Mouse (Mus musculus) forebrain, embryonic 15.5 days (tissue): ENCODE results near the gene Slc26a1. TPM values are rescaled to one million over a fixed set of nuclear protein-coding genes. Genes with fewer than 3 reads are reported as not detected.

Source experiments
- ATAC-seq: fragments of 200-750 bp; cut with Nextera tagmentation; replicated peaks from 2 replicates; pipeline ENCODE4 v1.8.0; 2017; ENCODE audit warnings: mild to moderate bottlenecking, moderate TSS enrichment, moderate library complexity
- H3K27ac ChIP-seq: fragments of 300-500 bp; sonication (generic); replicated peaks from 2 replicates; pipeline ENCODE4 v1.5.1; 2015; ENCODE audit warnings: mild to moderate bottlenecking, inconsistent platforms
- H3K27me3 ChIP-seq: fragments of 300-500 bp; sonication (generic); 2 replicates; pipeline ENCODE4 v1.6.1; 2015; ENCODE audit warnings: inconsistent platforms
- H3K36me3 ChIP-seq: fragments of 300-500 bp; sonication (generic); 2 replicates; pipeline ENCODE4 v1.6.1; 2015; ENCODE audit warnings: mild to moderate bottlenecking, inconsistent platforms
- H3K4me1 ChIP-seq: fragments of 300-500 bp; sonication (generic); 2 replicates; pipeline ENCODE4 v1.6.1; 2015; ENCODE audit warnings: inconsistent platforms
- H3K4me2 ChIP-seq: fragments of 300-500 bp; sonication (generic); replicated peaks from 2 replicates; pipeline ENCODE4 v1.6.1; 2015; ENCODE audit warnings: mild to moderate bottlenecking, inconsistent platforms
- H3K4me3 ChIP-seq: fragments of 300-500 bp; sonication (generic); 2 replicates; pipeline ENCODE4 v1.5.1; 2015; ENCODE audit warnings: mild to moderate bottlenecking, inconsistent platforms
- H3K9ac ChIP-seq: fragments of 300-500 bp; sonication (generic); replicated peaks from 2 replicates; pipeline ENCODE4 v1.6.1; 2015; ENCODE audit warnings: mild to moderate bottlenecking, inconsistent platforms
- H3K9me3 ChIP-seq: fragments of 300-500 bp; sonication (generic); 2 replicates; pipeline ENCODE4 v1.6.1; 2016; ENCODE audit warnings: inconsistent platforms
- WGBS: fragments of 180-500 bp; shearing (Covaris S2); methylation state at CpG from one replicate; pipeline ENCODE4 v1.1.7; 2015; ENCODE audit warnings: mixed read lengths; 5-methylcytosine and 5-hydroxymethylcytosine counted together
- polyA plus RNA-seq: library from polyadenylated mRNA; unstranded; fragments of >200 nt; fragmentation: Nextera tagmentation; extraction: Ambion mirVana; gene quantifications from 2 replicates; pipeline ENCODE4 v1.2.1, GENCODE M21; 2015

Slc26a1 gene
- polyA plus RNA-seq, result 1.8 and 1.9 TPM in 2 replicates

DNA sequence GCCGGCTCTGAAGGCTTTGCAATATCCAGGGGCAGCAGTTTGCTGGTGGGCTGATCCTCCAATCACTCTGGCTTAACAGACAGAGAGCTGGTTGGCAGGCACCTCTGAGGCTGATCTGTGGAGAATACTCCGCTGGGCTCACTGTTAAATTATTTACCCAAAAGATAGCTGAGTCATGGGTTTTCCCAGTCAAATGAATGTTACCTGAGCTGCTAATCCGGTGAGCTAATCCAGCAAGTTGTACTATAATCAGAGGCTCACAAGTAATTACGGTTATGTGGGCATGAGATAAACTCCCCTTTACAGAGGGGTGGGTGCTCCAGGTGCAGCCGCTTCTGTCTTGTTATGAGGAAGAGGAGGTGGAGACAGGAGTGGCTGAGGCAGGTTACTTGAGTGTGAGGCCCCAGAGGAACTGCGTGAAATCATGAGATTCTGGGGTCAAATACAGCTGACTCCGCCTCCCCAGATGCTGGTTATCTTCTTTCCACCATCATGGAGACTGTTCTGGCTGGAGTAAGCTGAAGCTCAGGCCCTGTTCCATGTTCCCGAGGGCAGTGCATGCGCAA is at the start of gene Slc26a1:
Gene Slc26a1 (minus strand): TSS at position 319 of the 566 bp plus-strand sequence.
- H3K9me3 ChIP-seq, result no peaks in the 10 kb centered on the region
- H3K9ac ChIP-seq, result no peak within 1 kb of the TSS
- 83% methylated on average over 9 of the region's 9 CpGs for WGBS
- peaks cover 11% of the 10 kb centered on the region; the same call in 1 of the 2 replicates for H3K36me3 ChIP-seq
- H3K27ac ChIP-seq, result no peak within 1 kb of the TSS
- H3K4me2 ChIP-seq, result no peak within 1 kb of the TSS
- H3K4me3 ChIP-seq, result no peak within 1 kb of the TSS
- no peaks in the 10 kb centered on the region for H3K27me3 ChIP-seq
- peaks cover 17% of the 10 kb centered on the region for H3K4me1 ChIP-seq
- ATAC-seq, result no peak

GRCm38 (mm10) chr5:108724006-108724405 is 48.6 kb upstream of the Slc26a1 start:
- Histone ChIP-seq H3K27ac (no peak overlapping the region), H3K27me3 (no peaks in the 10 kb centered on the region), H3K4me2 (no peak overlapping the region), H3K9me3 (no peaks in the 10 kb centered on the region), H3K36me3 (no peaks in the 10 kb centered on the region), H3K9ac (no peak overlapping the region), H3K4me3 (no peak overlapping the region), H3K4me1 (no peaks in the 10 kb centered on the region)
- 71% methylated on average over 2 of the region's 2 CpGs for WGBS
- no peak for ATAC-seq

DNA sequence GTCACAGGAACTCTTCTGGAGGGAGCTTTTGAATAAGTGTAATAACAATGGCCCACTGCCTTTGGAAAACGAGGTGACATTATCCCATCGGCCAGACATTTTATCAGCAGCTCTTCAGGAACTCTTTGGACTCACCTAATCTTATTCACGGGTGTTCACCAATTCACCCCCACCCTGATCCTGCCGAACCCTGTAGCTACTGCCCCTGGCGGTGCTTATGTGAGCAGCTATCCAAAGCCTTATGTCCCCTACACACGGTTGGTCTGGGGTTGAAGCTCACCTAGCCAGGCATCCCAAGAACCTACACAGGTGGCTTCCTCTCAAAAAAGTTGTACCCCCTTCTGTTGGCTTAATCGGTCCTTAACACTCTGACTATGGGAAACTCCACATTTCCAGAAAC is 44.4 kb upstream of the Slc26a1 start:
- 68% methylated on average over 7 of the region's 7 CpGs for WGBS
- H3K27me3 ChIP-seq, result no peaks in the 10 kb centered on the region
- H3K9ac ChIP-seq, result no peak overlapping the region
- H3K4me1 ChIP-seq, result no peaks in the 10 kb centered on the region
- no peak for ATAC-seq
- H3K27ac ChIP-seq, result no peak overlapping the region
- no peaks in the 10 kb centered on the region for H3K9me3 ChIP-seq
- H3K36me3 ChIP-seq, result no peaks in the 10 kb centered on the region
- H3K4me3 ChIP-seq, result no peak overlapping the region
- H3K4me2 ChIP-seq, result no peak overlapping the region

- 32% methylated on average over 4 of the region's 4 CpGs for WGBS
- Histone ChIP-seq H3K36me3 (no peaks in the 10 kb centered on the region), H3K9me3 (no peaks in the 10 kb centered on the region), H3K27ac (no peak overlapping the region), H3K4me2 (no peak overlapping the region), H3K4me1 (peaks cover 6% of the 10 kb centered on the region; the same call in 1 of the 2 replicates), H3K27me3 (no peaks in the 10 kb centered on the region), H3K9ac (no peak overlapping the region), H3K4me3 (no peak overlapping the region)
- ATAC-seq, result no peak
Observed at GRCm38 (mm10) chr5:108718051-108718450, 42.7 kb upstream of the Slc26a1 start.

DNA sequence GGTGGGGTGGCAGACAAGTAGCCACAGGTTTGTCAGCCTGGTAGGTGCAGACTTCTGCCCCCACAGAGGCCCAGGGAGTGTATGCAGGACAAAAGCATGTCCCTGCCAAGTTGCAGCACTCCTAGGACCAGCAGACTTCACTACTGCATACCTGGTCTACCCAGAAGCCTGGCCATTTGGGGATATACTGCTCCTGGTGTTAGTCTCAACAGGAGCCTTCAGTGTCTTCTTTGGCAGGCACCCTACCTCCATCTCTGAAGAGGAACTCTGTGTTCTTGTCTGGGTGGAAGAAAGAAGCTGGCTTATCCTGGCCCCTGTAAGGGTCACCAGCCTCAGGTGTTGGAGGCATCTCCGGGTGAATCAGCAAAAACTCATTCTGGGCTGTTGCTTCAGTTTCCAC is 40.6 kb upstream of the Slc26a1 start:
- H3K36me3 ChIP-seq, result no peaks in the 10 kb centered on the region
- no peaks in the 10 kb centered on the region for H3K9me3 ChIP-seq
- no peaks in the 10 kb centered on the region for H3K27me3 ChIP-seq
- H3K4me2 ChIP-seq, result no peak overlapping the region
- no peak overlapping the region for H3K4me3 ChIP-seq
- no peak overlapping the region for H3K27ac ChIP-seq
- ATAC-seq, result no peak
- WGBS, result 93% methylated on average over 1 of the region's 1 CpGs
- H3K4me1 ChIP-seq, result peaks cover 6% of the 10 kb centered on the region; the same call in 1 of the 2 replicates
- no peak overlapping the region for H3K9ac ChIP-seq

DNA sequence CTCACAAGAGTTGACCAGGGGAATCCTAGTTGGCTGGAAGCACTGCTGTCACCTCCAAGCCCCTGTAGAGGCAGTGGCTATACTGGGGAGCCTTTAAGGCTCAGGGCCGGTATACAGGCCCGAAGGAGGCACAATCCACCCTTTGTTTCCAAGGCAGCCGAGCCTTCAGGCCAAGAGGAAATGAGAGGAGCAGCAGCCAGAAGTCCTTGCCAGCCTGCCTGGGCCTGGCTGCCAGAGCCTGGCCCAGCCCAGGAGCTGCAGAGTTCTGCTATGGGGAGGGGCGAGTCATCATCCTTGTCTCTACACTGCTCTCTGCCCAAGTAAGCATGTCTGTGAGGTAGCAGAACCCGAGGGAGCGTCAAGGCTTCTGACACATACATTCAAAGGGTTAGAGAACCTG is 38.8 kb upstream of the Slc26a1 start:
- Histone ChIP-seq H3K36me3 (no peaks in the 10 kb centered on the region), H3K4me1 (peaks cover 6% of the 10 kb centered on the region; the same call in 1 of the 2 replicates), H3K27ac (no peak overlapping the region), H3K4me3 (no peak overlapping the region), H3K4me2 (no peak overlapping the region), H3K9ac (no peak overlapping the region), H3K27me3 (no peaks in the 10 kb centered on the region), H3K9me3 (no peaks in the 10 kb centered on the region)
- peak; percentile 76 for ATAC-seq
- WGBS, result 49% methylated on average over 6 of the region's 6 CpGs

GRCm38 (mm10) chr5:108713691-108714090 is 38.3 kb upstream of the Slc26a1 start:
- Histone ChIP-seq H3K27ac (no peak overlapping the region), H3K4me2 (no peak overlapping the region), H3K4me3 (no peak overlapping the region), H3K9ac (no peak overlapping the region), H3K36me3 (no peaks in the 10 kb centered on the region), H3K27me3 (no peaks in the 10 kb centered on the region), H3K4me1 (peaks cover 6% of the 10 kb centered on the region; the same call in 1 of the 2 replicates), H3K9me3 (no peaks in the 10 kb centered on the region)
- no peak for ATAC-seq

GRCm38 (mm10) chr5:108713096-108713495 is 37.7 kb upstream of the Slc26a1 start:
- Histone ChIP-seq H3K9ac (no peak overlapping the region), H3K9me3 (no peaks in the 10 kb centered on the region), H3K4me2 (no peak overlapping the region), H3K27me3 (no peaks in the 10 kb centered on the region), H3K4me3 (no peak overlapping the region), H3K36me3 (no peaks in the 10 kb centered on the region), H3K27ac (no peak overlapping the region), H3K4me1 (peaks cover 6% of the 10 kb centered on the region; the same call in 1 of the 2 replicates)
- 90% methylated on average over 2 of the region's 2 CpGs for whole genome bisulfite sequencing
- no peak for ATAC-seq

- no peaks in the 10 kb centered on the region for H3K9me3 ChIP-seq
- H3K4me3 ChIP-seq, result no peak overlapping the region
- no peaks in the 10 kb centered on the region for H3K27me3 ChIP-seq
- peaks cover 6% of the 10 kb centered on the region; the same call in 1 of the 2 replicates for H3K4me1 ChIP-seq
- H3K9ac ChIP-seq, result no peak overlapping the region
- no peaks in the 10 kb centered on the region for H3K36me3 ChIP-seq
- H3K27ac ChIP-seq, result no peak overlapping the region
- ATAC-seq, result no peak
- WGBS, result 80% methylated on average over 6 of the region's 6 CpGs
- H3K4me2 ChIP-seq, result no peak overlapping the region
Observed at GRCm38 (mm10) chr5:108711968-108712367, 36.6 kb upstream of the Slc26a1 start.

DNA sequence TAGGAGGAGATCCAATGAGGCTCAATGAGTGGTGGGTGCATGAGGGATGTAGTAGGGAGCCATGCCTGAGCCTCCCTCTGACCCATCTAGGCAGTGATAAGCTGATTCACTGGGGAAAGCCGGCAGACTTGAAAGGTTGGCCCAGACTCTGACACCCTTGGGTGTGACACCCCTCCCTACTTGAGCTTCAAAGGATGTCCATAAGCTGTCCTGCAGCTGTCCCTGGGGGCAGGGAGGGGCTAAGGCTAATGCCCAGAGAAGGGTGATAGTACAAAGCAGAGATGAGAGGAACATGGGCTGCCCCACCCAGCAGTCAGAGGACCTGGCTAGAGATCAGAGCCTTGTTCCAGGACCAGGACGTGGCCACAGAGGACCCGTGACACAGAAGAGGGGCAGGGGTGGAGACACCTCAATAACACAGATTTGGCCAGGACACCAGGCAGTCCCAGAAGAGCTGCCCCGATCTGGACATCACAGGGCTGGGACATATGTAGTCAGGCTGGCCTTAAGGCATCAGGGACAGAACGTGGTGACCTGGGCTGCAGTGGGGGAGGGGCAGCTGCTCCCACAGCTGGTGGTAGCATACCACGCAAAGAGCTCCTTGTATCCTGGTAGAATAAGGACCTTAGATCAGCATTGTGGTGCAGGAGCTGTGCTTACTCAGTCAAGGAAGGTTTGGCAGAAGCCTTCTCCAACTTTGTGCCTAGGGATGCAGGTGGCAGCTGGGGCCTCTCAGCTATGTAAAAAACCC is 33.8 kb upstream of the Slc26a1 start:
- Histone ChIP-seq H3K4me1 (peaks cover 3% of the 10 kb centered on the region; the same call in 1 of the 2 replicates), H3K4me2 (no peak overlapping the region), H3K9me3 (no peaks in the 10 kb centered on the region), H3K9ac (no peak overlapping the region), H3K27ac (no peak overlapping the region), H3K4me3 (no peak overlapping the region), H3K27me3 (no peaks in the 10 kb centered on the region), H3K36me3 (no peaks in the 10 kb centered on the region)
- ATAC-seq, result no peak
- WGBS, result 69% methylated on average over 6 of the region's 6 CpGs

- ATAC-seq, result no peak
- H3K4me3 ChIP-seq, result no peak overlapping the region
- no peaks in the 10 kb centered on the region for H3K36me3 ChIP-seq
- no peak overlapping the region for H3K9ac ChIP-seq
- WGBS, result 97% methylated on average over 1 of the region's 1 CpGs
- no peak overlapping the region for H3K27ac ChIP-seq
- no peak overlapping the region for H3K4me2 ChIP-seq
- no peaks in the 10 kb centered on the region for H3K4me1 ChIP-seq
- H3K9me3 ChIP-seq, result no peaks in the 10 kb centered on the region
- no peaks in the 10 kb centered on the region for H3K27me3 ChIP-seq
Observed at GRCm38 (mm10) chr5:108708419-108708818, 33.0 kb upstream of the Slc26a1 start.

DNA sequence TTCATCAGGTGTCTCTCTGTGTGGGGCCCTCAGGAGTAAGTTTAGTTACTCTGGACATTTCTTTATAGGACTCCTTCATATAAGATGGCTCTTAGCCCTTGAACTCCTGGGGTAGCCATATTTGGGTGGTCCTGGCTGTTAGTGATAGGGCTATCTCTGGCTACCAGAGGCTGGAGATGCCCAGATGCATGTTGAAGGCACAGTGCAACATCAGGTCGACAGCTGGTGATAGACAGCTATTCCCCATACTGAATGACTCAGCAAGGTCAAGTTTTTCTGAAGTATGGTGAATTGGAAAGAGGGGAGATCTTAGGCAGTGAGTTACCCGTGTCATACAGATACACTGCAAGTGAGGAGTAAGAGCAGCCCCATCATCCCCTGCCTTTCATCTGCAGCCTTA is 32.4 kb upstream of the Slc26a1 start:
- Histone ChIP-seq H3K9ac (no peak overlapping the region), H3K36me3 (no peaks in the 10 kb centered on the region), H3K4me1 (no peaks in the 10 kb centered on the region), H3K4me2 (no peak overlapping the region), H3K27ac (no peak overlapping the region), H3K9me3 (no peaks in the 10 kb centered on the region), H3K4me3 (no peak overlapping the region), H3K27me3 (no peaks in the 10 kb centered on the region)
- 86% methylated on average over 2 of the region's 2 CpGs for WGBS
- no peak for ATAC-seq
